Mouse (Mus musculus) MEL (cell line): ENCODE measurements around the gene Glp2r. TPM values are rescaled to one million over a fixed set of nuclear protein-coding genes. Genes with fewer than 3 reads are reported as not detected.

Experiments
- DNase-seq: peaks from one replicate; pipeline ENCODE4 v3.0.0; 2011; ENCODE audit warnings: low read depth, low spot score
- H3K27ac ChIP-seq: 2 replicates; pipeline ENCODE4 v1.5.1; 2012; ENCODE audit warnings: low read depth, mild to moderate bottlenecking, control low read depth, low read length, moderate library complexity; ENCODE audit not compliant: control insufficient read depth
- H3K27me3 ChIP-seq, 2 experiments: fragments of 150-350 bp in 1 of 2; sonication (generic) in 1 of 2; 2 replicates each; pipeline ENCODE4 v1.6.1; 2012; ENCODE audit warnings: low read length in 2 of 2, mild to moderate bottlenecking in 2 of 2, improper control_type of control experiment in 1 of 2, moderate library complexity in 1 of 2; ENCODE audit not compliant: insufficient read depth in 2 of 2, control insufficient read depth in 1 of 2
- H3K36me3 ChIP-seq, 2 experiments: 2 replicates each; pipeline ENCODE4 v1.6.1; 2012 to 2014; ENCODE audit warnings: low read length in 2 of 2, improper control_type of control experiment in 1 of 2, inconsistent platforms in 1 of 2, mild to moderate bottlenecking in 1 of 2; ENCODE audit not compliant: insufficient read depth in 2 of 2, control insufficient read depth in 1 of 2
- H3K4me1 ChIP-seq, 2 experiments: fragments of 150-350 bp in 1 of 2; sonication (generic) in 1 of 2; 2 replicates each; pipeline ENCODE4 v1.6.1; 2012; ENCODE audit warnings: low read length in 2 of 2, improper control_type of control experiment in 1 of 2, mild to moderate bottlenecking in 1 of 2; ENCODE audit not compliant: insufficient read depth in 2 of 2, control insufficient read depth in 1 of 2
- H3K4me3 ChIP-seq, 2 experiments: fragments of 150-350 bp in 1 of 2; sonication (generic) in 1 of 2; 2 replicates each; pipeline ENCODE4 v1.5.1; 2012; ENCODE audit warnings: low read depth in 2 of 2, low read length in 2 of 2, mild to moderate bottlenecking in 2 of 2, moderate library complexity in 2 of 2, control low read depth in 1 of 2, improper control_type of control experiment in 1 of 2; ENCODE audit not compliant: control insufficient read depth in 1 of 2, insufficient read depth in 1 of 2
- H3K79me2 ChIP-seq: 2 replicates; pipeline ENCODE4 v1.6.1; 2012; ENCODE audit warnings: mild to moderate bottlenecking, low read length, moderate library complexity; ENCODE audit not compliant: control insufficient read depth, poor library complexity, insufficient read depth
- H3K9ac ChIP-seq: 2 replicates; pipeline ENCODE4 v1.6.1; 2012; ENCODE audit warnings: low read depth, mild to moderate bottlenecking, control low read depth, low read length, moderate library complexity; ENCODE audit not compliant: control insufficient read depth, poor library complexity, severe bottlenecking
- H3K9me3 ChIP-seq: fragments of 150-350 bp; sonication (generic); replicated peaks from 2 replicates; pipeline ENCODE4 v1.6.1; 2012; ENCODE audit warnings: mild to moderate bottlenecking, low read length, improper control_type of control experiment, moderate library complexity; ENCODE audit not compliant: insufficient read depth
- ELF1 ChIP-seq: IDR thresholded peaks from 2 replicates; pipeline ENCODE4 v1.6.1; 2014; ENCODE audit warnings: low read depth, mild to moderate bottlenecking, inconsistent platforms, low read length, improper control_type of control experiment, moderate library complexity
- EP300 ChIP-seq, 2 experiments: IDR thresholded peaks; 2 replicates each; pipeline ENCODE4 v1.6.1; 2011; ENCODE audit warnings: improper control_type of control experiment in 2 of 2, low read length in 2 of 2, low read depth in 1 of 2, mild to moderate bottlenecking in 1 of 2
- GABPA ChIP-seq: IDR thresholded peaks from 2 replicates; pipeline ENCODE4 v1.6.1; 2012; ENCODE audit warnings: low read depth, mild to moderate bottlenecking, inconsistent platforms, low read length, improper control_type of control experiment, moderate library complexity
- MAFK ChIP-seq: IDR thresholded peaks from 2 replicates; pipeline ENCODE4 v1.6.1; 2011; ENCODE audit warnings: low read depth, mild to moderate bottlenecking, low read length, improper control_type of control experiment, borderline replicate concordance
- MAZ ChIP-seq: IDR thresholded peaks from 2 replicates; pipeline ENCODE4 v1.6.1; 2012; ENCODE audit warnings: low read depth, mild to moderate bottlenecking, inconsistent platforms, low read length, improper control_type of control experiment
- MEF2A ChIP-seq: IDR thresholded peaks from 2 replicates; pipeline ENCODE4 v1.6.1; 2014; ENCODE audit warnings: low read depth, mild to moderate bottlenecking, inconsistent platforms, low read length, improper control_type of control experiment; ENCODE audit not compliant: poor library complexity, insufficient replicate concordance, severe bottlenecking; ENCODE audit errors: extremely low read depth
- MXI1 ChIP-seq: IDR thresholded peaks from 2 replicates; pipeline ENCODE4 v1.6.1; 2011; ENCODE audit warnings: mild to moderate bottlenecking, low read depth, low read length, improper control_type of control experiment
- MYB ChIP-seq: IDR thresholded peaks from 2 replicates; pipeline ENCODE4 v1.6.1; 2011; ENCODE audit warnings: mild to moderate bottlenecking, low read depth, low read length, improper control_type of control experiment
- MYC ChIP-seq: IDR thresholded peaks from 2 replicates; pipeline ENCODE4 v1.6.1; 2011; ENCODE audit warnings: low read depth, mild to moderate bottlenecking, low read length, improper control_type of control experiment, moderate library complexity
- NELFE ChIP-seq: IDR thresholded peaks from 2 replicates; pipeline ENCODE4 v1.6.1; 2011; ENCODE audit warnings: low read depth, low read length, improper control_type of control experiment
- POLR2A ChIP-seq, 2 experiments: IDR thresholded peaks; 2 replicates each; pipeline ENCODE4 v1.6.1; 2011 to 2012; ENCODE audit warnings: low read length in 2 of 2, mild to moderate bottlenecking in 2 of 2, control low read depth in 1 of 2, improper control_type of control experiment in 1 of 2, low read depth in 1 of 2, moderate library complexity in 1 of 2; ENCODE audit not compliant: control insufficient read depth in 1 of 2, insufficient read depth in 1 of 2, poor library complexity in 1 of 2
- RCOR1 ChIP-seq: IDR thresholded peaks from 2 replicates; pipeline ENCODE4 v1.6.1; 2012; ENCODE audit warnings: low read depth, mild to moderate bottlenecking, inconsistent platforms, low read length, improper control_type of control experiment
- TAL1 ChIP-seq: IDR thresholded peaks from 2 replicates; pipeline ENCODE4 v1.6.1; 2012; ENCODE audit warnings: mild to moderate bottlenecking, inconsistent platforms, low read length, moderate library complexity, mixed read lengths
- TBP ChIP-seq: IDR thresholded peaks from 2 replicates; pipeline ENCODE4 v1.8.0; 2011; ENCODE audit warnings: low read depth, low read length, improper control_type of control experiment
- USF2 ChIP-seq, 2 experiments: IDR thresholded peaks; 2 replicates each; pipeline ENCODE4 v1.6.1; 2011 to 2012; ENCODE audit warnings: improper control_type of control experiment in 2 of 2, low read length in 2 of 2, borderline replicate concordance in 1 of 2, inconsistent platforms in 1 of 2, low read depth in 1 of 2, mild to moderate bottlenecking in 1 of 2; ENCODE audit not compliant: insufficient read depth in 1 of 2
- ZC3H11A ChIP-seq: IDR thresholded peaks from 2 replicates; pipeline ENCODE4 v1.6.1; 2012; ENCODE audit warnings: low read depth, mild to moderate bottlenecking, inconsistent platforms, low read length, improper control_type of control experiment
- ZKSCAN1 ChIP-seq: IDR thresholded peaks from 2 replicates; pipeline ENCODE4 v1.6.1; 2012; ENCODE audit warnings: low read depth, mild to moderate bottlenecking, inconsistent platforms, low read length, improper control_type of control experiment, moderate library complexity
- ZNF384 ChIP-seq: IDR thresholded peaks from 2 replicates; pipeline ENCODE4 v1.6.1; 2012; ENCODE audit warnings: low read depth, mild to moderate bottlenecking, inconsistent platforms, low read length, improper control_type of control experiment
- polyA plus RNA-seq, 2 experiments: library from polyadenylated mRNA; stranded (reverse) in 1 of 2; unstranded in 1 of 2; fragments of >175 nt in 1 of 2; fragments of >200 nt in 1 of 2; gene quantifications; 2 replicates each; pipeline versions ENCODE4 v1.2.1 to v1.2.4; 2012; ENCODE audit warnings: low replicate concordance in 2 of 2, low read depth in 1 of 2; ENCODE audit not compliant: insufficient read length in 2 of 2, insufficient read depth in 1 of 2, missing spikeins in 1 of 2
- total RNA-seq: library from RNA; depleted of rRNA; stranded (reverse); fragments of 300-350 nt; gene quantifications from 2 replicates; pipeline ENCODE4 v1.2.3, GENCODE M21; 2012

Gene Glp2r
- total and polyA plus RNA-seq, 3 experiments, result not detected

DNA sequence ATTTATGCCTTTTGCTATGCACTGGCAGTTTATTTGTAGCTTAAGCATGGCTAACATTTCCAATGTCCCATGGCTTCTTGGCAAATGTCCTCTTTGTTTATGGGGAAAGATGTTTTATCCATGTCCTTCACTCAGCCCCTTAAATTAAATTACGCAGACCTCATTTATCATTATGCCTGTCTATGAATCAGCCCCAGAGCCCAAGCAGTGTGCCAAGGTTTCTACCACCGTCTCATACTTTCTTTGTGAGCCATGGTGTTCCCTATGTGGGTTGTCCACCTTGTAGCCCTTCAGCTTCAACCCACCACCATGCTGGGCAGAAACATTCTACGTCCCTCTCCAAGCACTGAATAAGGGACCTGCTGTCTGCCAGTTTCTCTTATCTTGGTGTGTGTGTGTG lies 132.6 kb downstream of the Glp2r start:
- Histone ChIP-seq H3K9me3 (no peaks in the 10 kb centered on the region), H3K79me2 (no peaks in the 10 kb centered on the region), H3K27ac (no peak overlapping the region), H3K27me3 (no peaks in the 10 kb centered on the region), H3K9ac (no peak overlapping the region), H3K36me3 (no peaks in the 10 kb centered on the region), H3K4me1 (no peaks in the 10 kb centered on the region), H3K4me3 (no peak overlapping the region)
- no peak for TF ChIP-seq EP300 (IDR thresholded peaks at IDR 0.05; ENCODE audit: low read depth in 1 of 2, low read length in 2 of 2)
- no peak for TF ChIP-seq ZKSCAN1
- no peak for TF ChIP-seq MAZ
- TF ChIP-seq MXI1, result no peak
- TF ChIP-seq MEF2A, result no peak
- no peak for DNase-seq

DNA sequence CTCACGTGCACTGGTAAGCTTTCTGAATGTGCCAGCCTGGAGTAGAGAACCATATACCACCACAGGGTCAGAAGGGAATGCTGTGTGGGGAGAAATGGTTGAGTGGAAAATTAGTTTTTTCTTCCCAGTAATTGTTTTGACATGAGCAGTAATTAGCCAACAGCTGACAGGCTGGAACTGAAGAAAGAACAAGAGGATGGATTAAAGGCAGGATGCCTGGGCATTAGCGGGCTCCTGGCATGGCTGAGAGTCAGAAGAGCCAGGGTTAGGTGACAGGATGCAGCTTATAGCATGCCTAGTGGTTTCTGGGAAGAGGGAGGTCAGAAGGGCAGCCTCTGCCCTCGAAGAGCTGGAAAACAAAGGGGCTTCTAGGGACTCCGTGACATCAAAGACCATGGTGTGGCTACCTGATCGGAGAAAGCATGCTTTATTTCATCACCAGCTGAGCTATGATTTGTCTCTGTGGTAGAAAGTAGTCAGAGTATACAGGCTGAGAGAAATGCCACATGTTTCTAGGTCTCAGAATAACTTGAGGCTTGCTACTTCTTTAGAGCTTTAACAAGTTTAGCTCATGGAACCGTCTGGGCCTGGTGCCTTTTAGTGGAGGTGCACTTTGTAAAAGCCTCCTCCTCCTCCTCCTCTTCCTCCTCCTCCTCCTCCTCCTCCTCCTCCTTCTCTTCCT lies 133.9 kb downstream of the Glp2r start:
- no peak for TF ChIP-seq TAL1
- no peak for TF ChIP-seq ELF1
- no peak for TF ChIP-seq GABPA
- TF ChIP-seq, all 39 proteins: peak for 0
- no peaks in the 10 kb centered on the region for H3K36me3 ChIP-seq
- H3K9me3 ChIP-seq, result no peaks in the 10 kb centered on the region
- no peak overlapping the region for H3K9ac ChIP-seq
- no peak overlapping the region for H3K4me3 ChIP-seq
- DNase-seq, result no peak
- H3K79me2 ChIP-seq, result no peaks in the 10 kb centered on the region
- H3K4me1 ChIP-seq, result no peaks in the 10 kb centered on the region
- no peak overlapping the region for H3K27ac ChIP-seq
- H3K27me3 ChIP-seq, result no peaks in the 10 kb centered on the region

DNA sequence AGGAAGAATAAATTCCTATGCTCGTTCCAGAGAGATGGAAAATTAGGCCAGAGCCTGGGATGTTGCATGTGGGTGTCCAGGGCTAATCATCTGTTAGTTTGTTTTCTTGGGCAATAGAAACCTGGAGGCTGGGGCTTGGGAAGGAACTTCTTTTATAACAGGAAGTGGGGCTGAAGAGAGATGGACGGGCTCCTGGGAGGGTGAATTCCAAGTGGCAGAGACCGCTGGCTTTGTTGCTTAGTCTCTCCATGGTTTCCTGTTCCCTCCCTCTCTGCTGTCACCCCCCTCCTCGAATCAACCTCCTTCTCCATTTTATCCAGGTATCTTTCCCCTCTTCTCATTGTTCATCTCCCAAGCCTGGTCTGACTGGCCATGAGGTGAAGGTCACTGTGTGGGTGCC lies 134.8 kb downstream of the Glp2r start:
- H3K27ac ChIP-seq, result no peak overlapping the region
- no peak overlapping the region for H3K4me3 ChIP-seq
- no peak for TF ChIP-seq ZC3H11A
- no peak for TF ChIP-seq NELFE
- no peak for TF ChIP-seq MYC
- no peak for TF ChIP-seq MXI1
- TF ChIP-seq MYB, result no peak
- TF ChIP-seq ELF1, result no peak
- no peak for TF ChIP-seq GABPA
- no peak for TF ChIP-seq TBP
- TF ChIP-seq RCOR1, result no peak
- no peak for TF ChIP-seq USF2 (IDR thresholded peaks at IDR 0.05; ENCODE audit: borderline replicate concordance in 1 of 2, insufficient read depth in 1 of 2, low read depth in 1 of 2, low read length in 2 of 2)
- TF ChIP-seq MAFK, result no peak
- no peak for TF ChIP-seq ZNF384
- no peak for TF ChIP-seq POLR2A (IDR thresholded peaks at IDR 0.05; ENCODE audit: control insufficient read depth in 1 of 2, insufficient read depth in 1 of 2, low read depth in 1 of 2, low read length in 2 of 2, poor library complexity in 1 of 2)
- no peaks in the 10 kb centered on the region for H3K4me1 ChIP-seq
- H3K9ac ChIP-seq, result no peak overlapping the region
- no peak for DNase-seq
- no peaks in the 10 kb centered on the region for H3K79me2 ChIP-seq
- H3K9me3 ChIP-seq, result no peaks in the 10 kb centered on the region
- no peaks in the 10 kb centered on the region for H3K27me3 ChIP-seq
- H3K36me3 ChIP-seq, result no peaks in the 10 kb centered on the region
